Mouse (Mus musculus) layer of hippocampus, adult 11-12 months (tissue): ENCODE measurements around the gene Syngap1.
A peak's percentile ranks its signal among the peaks of the same experiment; 100 is the strongest.
"Not testable (repeated sequence)": the region's sequence is repeated elsewhere in the genome, so short reads cannot be mapped to it uniquely, and the experiment has no call there.

Experiments
- DNase-seq: peaks from one replicate; pipeline ENCODE4 v3.0.0; 2022; ENCODE audit warnings: low spot score

The Syngap1 gene

GRCm38 (mm10) chr17:26956895-26957294 lies 15.8 kb downstream of the Syngap1 start:
- DNase-seq, result no peak

GRCm38 (mm10) chr17:26957872-26958271 lies 16.8 kb downstream of the Syngap1 start:
- DNase-seq, result no peak

GRCm38 (mm10) chr17:26958880-26959279 lies 17.8 kb downstream of the Syngap1 start:
- no peak for DNase-seq

GRCm38 (mm10) chr17:26959815-26960214 lies 18.8 kb downstream of the Syngap1 start:
- no peak for DNase-seq

- DNase-seq, result no peak
Observed at GRCm38 (mm10) chr17:26961572-26962240, 20.7 kb downstream of the Syngap1 start.

GRCm38 (mm10) chr17:26966993-26967392 lies 25.9 kb downstream of the Syngap1 start:
- DNase-seq, result no peak

- DNase-seq, result no peak
Observed at GRCm38 (mm10) chr17:26967477-26967876, 26.4 kb downstream of the Syngap1 start.

GRCm38 (mm10) chr17:26968200-26968611 lies 27.2 kb downstream of the Syngap1 start:
- no peak for DNase-seq

- no peak for DNase-seq
Observed at GRCm38 (mm10) chr17:26969257-26969656, 28.2 kb downstream of the Syngap1 start.

GRCm38 (mm10) chr17:26970221-26970620 lies 29.2 kb downstream of the Syngap1 start:
- no peak for DNase-seq

GRCm38 (mm10) chr17:26971247-26971905 lies 30.3 kb downstream of the Syngap1 start:
- DNase-seq, result no peak

- no peak for DNase-seq
Observed at GRCm38 (mm10) chr17:26972107-26972506, 31.1 kb downstream of the Syngap1 start.

GRCm38 (mm10) chr17:26972703-26973574 lies 31.9 kb downstream of the Syngap1 start, which contains the start of gene Zbtb9:
Gene Zbtb9, plus strand, starts transcription at chr17:26973167.
- DNase-seq, result peak; percentile 96

GRCm38 (mm10) chr17:26974547-26974946 lies 33.5 kb downstream of the Syngap1 start:
- no peak for DNase-seq

GRCm38 (mm10) chr17:26975415-26975814 lies 34.4 kb downstream of the Syngap1 start:
- no peak for DNase-seq

- not testable (repeated sequence) for DNase-seq
Observed at GRCm38 (mm10) chr17:26977354-26977753, 36.3 kb downstream of the Syngap1 start.

GRCm38 (mm10) chr17:26979426-26979825 lies 38.4 kb downstream of the Syngap1 start:
- no peak for DNase-seq

- no peak for DNase-seq
Observed at GRCm38 (mm10) chr17:26981050-26981449, 40.0 kb downstream of the Syngap1 start.

GRCm38 (mm10) chr17:26983382-26983781 lies 42.3 kb downstream of the Syngap1 start:
- DNase-seq, result no peak

- DNase-seq, result no peak
Observed at GRCm38 (mm10) chr17:26985503-26986179, 44.6 kb downstream of the Syngap1 start.

- no peak for DNase-seq
Observed at GRCm38 (mm10) chr17:26990521-26990920, 49.5 kb downstream of the Syngap1 start.

GRCm38 (mm10) chr17:26994410-26994809 lies 53.4 kb downstream of the Syngap1 start:
- DNase-seq, result no peak
